Mouse (Mus musculus) MEL-GATA-1-ER (cell line): Measurements from ENCODE around the gene Aar2.
"Not testable (repeated sequence)": the region's sequence is repeated elsewhere in the genome, so short reads cannot be mapped to it uniquely, and the experiment has no call there.

Source experiments
- DNase-seq: peaks from one replicate; pipeline ENCODE4 v3.0.0-alpha.2; 2012; ENCODE audit warnings: low read depth; ENCODE audit errors: extremely low read depth

Aar2 gene

GRCm38 (mm10) chr2:156547123-156547891 lies at the start of gene Aar2:
Gene Aar2 (plus strand): TSS chr2:156547584.
- peak; percentile 79 for DNase-seq

- no peak for DNase-seq
Observed at GRCm38 (mm10) chr2:156497915-156498314, 49.5 kb upstream of the Aar2 start.

DNA sequence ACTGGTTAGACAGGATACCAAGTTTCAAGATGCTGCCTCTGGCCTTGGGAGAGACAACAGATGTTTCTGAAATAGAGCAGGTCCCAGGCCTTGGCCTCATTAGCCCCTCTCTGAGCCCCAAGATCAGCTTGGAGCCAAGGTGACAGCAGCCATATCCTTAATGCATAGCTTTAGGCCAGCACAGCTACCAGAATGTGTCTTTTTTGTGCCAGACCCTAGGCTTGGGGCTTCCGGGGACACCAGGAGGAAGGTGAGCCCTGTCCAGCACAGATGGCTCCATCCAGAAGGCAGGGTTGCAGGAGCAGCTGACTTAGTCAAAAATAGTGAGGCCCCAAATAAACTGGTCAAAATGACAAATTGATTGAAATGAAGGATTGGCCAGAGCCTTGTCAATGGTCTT lies 46.4 kb upstream of the Aar2 start:
- DNase-seq: no peak

DNA sequence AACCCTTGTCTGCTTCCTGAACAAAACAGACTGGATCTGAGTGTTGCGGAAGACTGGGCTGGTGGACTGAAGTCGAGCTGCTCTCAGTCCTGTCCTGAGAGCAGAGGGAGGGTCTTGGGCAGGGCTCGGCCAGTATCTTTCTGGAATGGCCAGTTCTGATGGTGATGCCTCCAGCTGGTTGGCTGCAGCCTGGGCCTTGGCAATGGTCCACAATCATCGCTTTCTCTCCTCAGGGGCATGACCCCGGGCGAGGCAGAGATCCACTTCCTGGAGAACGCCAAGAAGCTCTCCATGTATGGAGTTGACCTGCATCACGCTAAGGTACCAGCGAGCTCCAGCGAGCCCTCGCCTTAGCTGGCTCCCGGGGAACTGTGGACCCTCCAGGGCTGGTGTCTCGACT lies 41.9 kb upstream of the Aar2 start:
- no peak for DNase-seq

GRCm38 (mm10) chr2:156512028-156512427 lies 35.4 kb upstream of the Aar2 start:
- no peak for DNase-seq

DNA sequence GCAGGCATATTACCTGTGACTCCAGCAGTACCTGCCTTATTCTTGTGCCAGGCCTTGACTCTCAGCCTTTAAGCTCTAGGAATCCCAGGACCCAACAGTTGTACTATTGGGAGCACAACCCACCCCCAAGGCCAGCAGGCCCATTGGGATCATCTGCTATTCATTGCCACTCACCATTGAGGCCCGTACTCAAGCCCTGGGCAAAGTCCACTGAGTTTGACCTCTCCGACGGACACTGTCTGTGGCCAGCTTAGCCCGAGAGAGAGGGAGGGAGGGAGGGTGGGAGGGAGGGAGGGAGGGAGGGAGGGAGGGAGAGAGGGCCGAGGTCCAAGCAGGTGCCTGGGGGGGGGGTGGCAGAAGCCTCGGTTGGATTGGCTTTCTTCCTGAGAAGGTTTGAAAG lies 34.8 kb upstream of the Aar2 start:
- DNase-seq: no peak

DNA sequence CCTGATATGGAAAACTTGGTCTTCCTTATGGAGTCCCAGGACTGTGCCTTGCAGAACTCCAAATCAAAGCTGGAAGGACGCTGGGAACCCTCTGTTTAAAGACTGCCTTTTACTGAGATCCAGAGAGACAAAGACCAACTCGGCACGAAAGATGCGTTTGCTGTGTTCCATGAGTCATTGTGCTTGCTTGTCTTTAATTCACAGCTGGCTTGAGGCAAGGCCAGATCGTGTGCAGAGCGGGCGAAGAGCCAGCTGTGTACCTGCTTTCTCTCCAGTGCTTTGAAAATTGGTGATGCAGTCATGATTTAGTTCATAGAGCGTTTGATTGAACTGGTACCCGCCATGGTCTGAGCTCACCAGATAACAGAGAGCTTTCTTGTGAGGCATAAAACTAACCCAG lies 32.3 kb upstream of the Aar2 start:
- no peak for DNase-seq

GRCm38 (mm10) chr2:156515565-156516185 lies 31.7 kb upstream of the Aar2 start:
- DNase-seq: no peak

- not testable (repeated sequence) for DNase-seq
Observed at GRCm38 (mm10) chr2:156516678-156517077, 30.7 kb upstream of the Aar2 start.

GRCm38 (mm10) chr2:156518306-156518705 lies 29.1 kb upstream of the Aar2 start:
- no peak for DNase-seq

DNA sequence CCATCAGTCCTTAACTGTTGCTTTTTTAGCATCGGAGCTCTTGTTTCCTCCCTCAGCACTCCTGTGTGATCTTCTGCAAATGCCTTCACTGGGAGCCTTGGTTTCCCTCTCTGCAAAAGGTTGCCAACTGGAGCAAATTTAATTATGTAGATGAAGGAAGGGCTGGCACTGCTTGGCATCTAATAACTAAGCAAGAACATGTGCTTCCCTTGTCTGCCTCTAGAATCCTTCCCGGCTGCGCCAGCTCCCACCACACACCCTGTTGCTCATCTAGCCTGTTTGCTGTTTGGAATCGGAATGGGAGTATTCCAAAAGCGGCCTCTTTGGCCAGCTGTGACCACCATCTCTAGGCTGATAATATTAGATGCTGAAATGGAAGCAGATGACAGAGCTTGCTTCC lies 27.8 kb upstream of the Aar2 start:
- no peak for DNase-seq

GRCm38 (mm10) chr2:156522994-156523393 lies 24.4 kb upstream of the Aar2 start:
- DNase-seq: no peak

GRCm38 (mm10) chr2:156524078-156524477 lies 23.3 kb upstream of the Aar2 start:
- no peak for DNase-seq

- DNase-seq: peak; percentile 24
Observed at GRCm38 (mm10) chr2:156529726-156530125, 17.7 kb upstream of the Aar2 start.

- no peak for DNase-seq
Observed at GRCm38 (mm10) chr2:156533160-156533559, 14.2 kb upstream of the Aar2 start.

DNA sequence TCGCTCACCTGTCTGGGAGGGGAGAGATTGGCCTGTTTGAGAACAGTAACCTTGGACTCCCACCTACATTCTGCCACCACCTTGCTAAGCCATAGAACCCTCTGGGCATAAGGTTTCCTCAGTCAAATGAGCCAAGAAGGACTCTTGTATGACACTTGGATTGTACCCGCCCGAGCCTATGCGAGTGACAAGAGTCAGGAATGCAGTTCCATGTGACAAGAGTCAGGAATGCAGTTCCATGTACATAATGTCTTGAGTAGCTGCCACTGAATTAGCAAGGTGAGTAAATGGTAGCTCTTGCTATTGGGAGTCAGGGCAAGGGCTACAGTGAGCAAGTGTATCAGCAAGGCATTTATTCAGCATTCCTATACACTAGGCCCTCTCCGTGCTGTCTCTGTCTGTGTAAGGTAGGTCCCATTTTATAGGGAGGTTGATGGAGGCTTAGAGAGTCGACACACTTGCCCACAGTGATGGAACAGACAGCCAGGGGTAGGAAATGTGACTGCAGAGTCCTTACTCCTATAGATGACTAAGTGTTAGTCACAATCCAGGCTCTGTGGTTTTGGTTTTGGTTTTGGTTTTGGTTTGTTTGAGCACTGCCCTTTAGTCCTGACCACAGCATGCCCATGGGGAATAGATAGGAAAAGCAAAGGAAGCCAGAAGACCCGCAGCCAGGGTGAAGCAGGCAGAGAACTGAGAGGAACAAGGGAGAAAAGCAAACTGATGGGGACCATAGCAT lies 8.4 kb upstream of the Aar2 start:
- DNase-seq: no peak

DNA sequence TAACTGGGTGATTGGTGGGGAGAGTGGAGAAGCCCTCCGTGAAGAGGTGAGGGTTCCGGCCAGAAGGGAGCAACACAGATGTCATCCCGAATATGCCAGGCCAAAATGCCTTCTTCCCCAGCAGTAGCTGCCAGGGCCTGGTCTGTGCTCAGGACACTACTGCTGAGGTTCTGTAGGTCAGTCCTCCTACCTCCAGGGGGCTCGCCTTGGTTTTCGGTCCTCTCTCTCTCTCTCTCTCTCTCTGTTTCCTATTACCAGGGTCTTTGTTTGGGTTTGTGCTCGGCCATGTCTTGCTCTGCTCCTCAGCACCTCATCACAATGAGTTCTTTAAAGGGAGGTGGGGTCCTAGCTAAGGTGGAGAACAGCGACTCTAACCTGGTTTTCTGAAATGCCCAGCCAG lies 6.4 kb upstream of the Aar2 start:
- no peak for DNase-seq

GRCm38 (mm10) chr2:156542410-156542809 lies 5.0 kb upstream of the Aar2 start:
- DNase-seq: no peak

- no peak for DNase-seq
Observed at GRCm38 (mm10) chr2:156543804-156544203, 3.6 kb upstream of the Aar2 start.

- no peak for DNase-seq
Observed at GRCm38 (mm10) chr2:156552421-156552820, 5.0 kb downstream of the Aar2 start.

DNA sequence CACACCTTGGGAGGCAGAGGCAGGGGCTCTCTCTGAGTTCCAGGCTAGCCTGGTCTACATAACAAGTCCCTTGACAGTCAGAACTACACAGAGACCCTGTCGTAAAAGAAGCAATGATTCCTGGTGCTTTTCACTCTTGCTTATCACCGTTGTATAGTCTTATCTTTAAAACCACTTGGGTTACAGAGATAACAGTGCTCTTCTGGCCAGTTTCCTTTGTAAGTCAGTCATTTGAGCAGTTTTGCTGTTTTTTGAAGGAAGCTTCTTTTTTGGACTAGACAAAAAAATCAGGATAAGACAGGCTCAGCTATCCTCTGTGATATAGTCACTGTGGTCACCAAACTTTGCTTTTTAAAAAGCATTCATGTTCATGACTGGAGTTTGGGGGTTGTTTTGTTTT lies 14.4 kb downstream of the Aar2 start:
- no peak for DNase-seq

GRCm38 (mm10) chr2:156563557-156563956 lies 16.2 kb downstream of the Aar2 start:
- DNase-seq: no peak
